Mouse (Mus musculus) hindbrain, embryonic 14.5 days (tissue): ENCODE data around the gene Npffr2. TPM values are rescaled to one million over a fixed set of nuclear protein-coding genes. Genes with fewer than 3 reads are reported as not detected.
A peak's percentile ranks its signal among the peaks of the same experiment; 100 is the strongest.
"Not testable (repeated sequence)": the region's sequence is repeated elsewhere in the genome, so short reads cannot be mapped to it uniquely, and the experiment has no call there.

Experiments used
- ATAC-seq: fragments of 200-750 bp; cut with Nextera tagmentation; 2 replicates; pipeline ENCODE4 v1.8.0; 2017; ENCODE audit warnings: moderate number of reproducible peaks, mild to moderate bottlenecking, moderate TSS enrichment, moderate library complexity; ENCODE audit not compliant: low FRiP score
- DNase-seq: peaks from one replicate; pipeline ENCODE4 v3.0.0-alpha.2; 2015; ENCODE audit warnings: low spot score
- H3K27ac ChIP-seq: fragments of 300-500 bp; sonication (generic); 2 replicates; pipeline ENCODE4 v1.5.1; 2014; ENCODE audit warnings: mild to moderate bottlenecking, moderate library complexity
- H3K27me3 ChIP-seq: fragments of 300-500 bp; sonication (generic); 2 replicates; pipeline ENCODE4 v1.6.1; 2014; ENCODE audit warnings: mild to moderate bottlenecking, low read length, mixed read lengths; ENCODE audit not compliant: control insufficient read depth, insufficient read depth
- H3K36me3 ChIP-seq: fragments of 300-500 bp; sonication (generic); replicated peaks from 2 replicates; pipeline ENCODE4 v1.6.1; 2014; ENCODE audit not compliant: control insufficient read depth, insufficient read depth
- H3K4me1 ChIP-seq: fragments of 300-500 bp; sonication (generic); replicated peaks from 2 replicates; pipeline ENCODE4 v1.6.1; 2014; ENCODE audit warnings: antibody characterized with exemption, low read length, mixed read lengths; ENCODE audit not compliant: control insufficient read depth, insufficient read depth
- H3K4me2 ChIP-seq: fragments of 300-500 bp; sonication (generic); replicated peaks from 2 replicates; pipeline ENCODE4 v1.6.1; 2014; ENCODE audit warnings: mild to moderate bottlenecking, moderate library complexity
- H3K4me3 ChIP-seq: fragments of 300-500 bp; sonication (generic); replicated peaks from 2 replicates; pipeline ENCODE4 v1.5.1; 2014; ENCODE audit warnings: mild to moderate bottlenecking, low read length
- H3K9ac ChIP-seq: fragments of 300-500 bp; sonication (generic); 2 replicates; pipeline ENCODE4 v1.6.1; 2014
- H3K9me3 ChIP-seq: fragments of 300-500 bp; sonication (generic); 2 replicates; pipeline ENCODE4 v1.6.1; 2016; ENCODE audit warnings: low read length; ENCODE audit not compliant: control insufficient read depth
- WGBS: fragments of 180-500 bp; shearing (Covaris S2); extraction: QIAGEN DNeasy Blood & Tissue Kit; methylation state at CpG from one replicate; pipeline ENCODE4 v1.1.7; 2014; 5-methylcytosine and 5-hydroxymethylcytosine counted together
- polyA plus RNA-seq: library from polyadenylated mRNA; unstranded; fragments of >200 nt; fragmentation: Nextera tagmentation; extraction: Ambion mirVana; gene quantifications from 2 replicates; pipeline ENCODE4 v1.2.1, GENCODE M21; 2014

The Npffr2 gene
- polyA plus RNA-seq, 1 experiment from 2014 or later: 0.23 TPM

- no peak overlapping the region for H3K4me3 ChIP-seq
- no peak overlapping the region for H3K27ac ChIP-seq
- H3K9ac ChIP-seq: no peak overlapping the region
- H3K4me1 ChIP-seq: no peaks in the 10 kb centered on the region
- WGBS: 30% methylated on average over 2 of the region's 2 CpGs
- DNase-seq (peak; percentile 84), ATAC-seq (peak; percentile 80)
- H3K4me2 ChIP-seq: no peak overlapping the region
- H3K36me3 ChIP-seq: no peaks in the 10 kb centered on the region
- H3K9me3 ChIP-seq: no peaks in the 10 kb centered on the region
- no peaks in the 10 kb centered on the region for H3K27me3 ChIP-seq
Measured at GRCm38 (mm10) chr5:89543476-89543875, 16.2 kb downstream of the Npffr2 start.

GRCm38 (mm10) chr5:89559118-89559517, 31.9 kb downstream of the Npffr2 start:
- WGBS: 42% methylated on average over 4 of the region's 4 CpGs
- not testable (repeated sequence) for H3K27me3 ChIP-seq, H3K36me3 ChIP-seq, H3K9ac ChIP-seq, H3K9me3 ChIP-seq, H3K4me1 ChIP-seq, H3K4me3 ChIP-seq, ATAC-seq, DNase-seq, H3K4me2 ChIP-seq, H3K27ac ChIP-seq

GRCm38 (mm10) chr5:89561381-89561780, 34.2 kb downstream of the Npffr2 start:
- no peak overlapping the region for H3K27ac ChIP-seq
- H3K9ac ChIP-seq: no peak overlapping the region
- H3K9me3 ChIP-seq: no peaks in the 10 kb centered on the region
- DNase-seq (no peak), ATAC-seq (no peak)
- H3K4me3 ChIP-seq: no peak overlapping the region
- no peaks in the 10 kb centered on the region for H3K27me3 ChIP-seq
- no peaks in the 10 kb centered on the region for H3K36me3 ChIP-seq
- H3K4me1 ChIP-seq: no peaks in the 10 kb centered on the region
- H3K4me2 ChIP-seq: no peak overlapping the region

- H3K27ac ChIP-seq: no peak overlapping the region
- 86% methylated on average over 1 of the region's 1 CpGs for WGBS
- H3K4me1 ChIP-seq: no peaks in the 10 kb centered on the region
- H3K27me3 ChIP-seq: no peaks in the 10 kb centered on the region
- no peaks in the 10 kb centered on the region for H3K9me3 ChIP-seq
- H3K9ac ChIP-seq: no peak overlapping the region
- no peak overlapping the region for H3K4me3 ChIP-seq
- H3K36me3 ChIP-seq: no peaks in the 10 kb centered on the region
- no peak for DNase-seq
- no peak for ATAC-seq
- no peak overlapping the region for H3K4me2 ChIP-seq
Measured at GRCm38 (mm10) chr5:89578678-89579077, 51.4 kb downstream of the Npffr2 start.

GRCm38 (mm10) chr5:89579181-89579580, 52.0 kb downstream of the Npffr2 start:
- Histone ChIP-seq H3K4me1 (no peaks in the 10 kb centered on the region), H3K36me3 (no peaks in the 10 kb centered on the region), H3K9ac (no peak overlapping the region), H3K27ac (no peak overlapping the region), H3K27me3 (no peaks in the 10 kb centered on the region), H3K9me3 (no peaks in the 10 kb centered on the region), H3K4me3 (no peak overlapping the region), H3K4me2 (no peak overlapping the region)
- 85% methylated on average over 1 of the region's 1 CpGs for WGBS
- ATAC-seq (no peak), DNase-seq (no peak)

GRCm38 (mm10) chr5:89581143-89581542, 53.9 kb downstream of the Npffr2 start:
- H3K4me3 ChIP-seq: no peak overlapping the region
- no peak overlapping the region for H3K9ac ChIP-seq
- DNase-seq: peak; percentile 23
- no peak overlapping the region for H3K4me2 ChIP-seq
- no peaks in the 10 kb centered on the region for H3K9me3 ChIP-seq
- H3K27ac ChIP-seq: no peak overlapping the region
- no peaks in the 10 kb centered on the region for H3K4me1 ChIP-seq
- peak; percentile 58; the same call in 1 of the 2 replicates for ATAC-seq
- H3K27me3 ChIP-seq: no peaks in the 10 kb centered on the region
- WGBS: 37% methylated on average over 1 of the region's 1 CpGs
- H3K36me3 ChIP-seq: no peaks in the 10 kb centered on the region

- H3K9ac ChIP-seq: no peak overlapping the region
- H3K4me1 ChIP-seq: no peaks in the 10 kb centered on the region
- H3K4me2 ChIP-seq: no peak overlapping the region
- ATAC-seq: 0 out of 2 replicates have a peak, but pooled peaks have one; percentile 67
- H3K9me3 ChIP-seq: no peaks in the 10 kb centered on the region
- 56% methylated on average over 5 of the region's 5 CpGs for WGBS
- H3K27me3 ChIP-seq: no peaks in the 10 kb centered on the region
- H3K4me3 ChIP-seq: no peak overlapping the region
- DNase-seq: peak; percentile 32
- H3K36me3 ChIP-seq: no peaks in the 10 kb centered on the region
- no peak overlapping the region for H3K27ac ChIP-seq
Measured at GRCm38 (mm10) chr5:89581742-89582366, 54.6 kb downstream of the Npffr2 start.

- H3K4me2 ChIP-seq: no peak overlapping the region
- no peak for ATAC-seq
- WGBS: 87% methylated on average over 3 of the region's 3 CpGs
- H3K4me1 ChIP-seq: no peaks in the 10 kb centered on the region
- no peak overlapping the region for H3K27ac ChIP-seq
- no peaks in the 10 kb centered on the region for H3K9me3 ChIP-seq
- no peaks in the 10 kb centered on the region for H3K36me3 ChIP-seq
- no peak overlapping the region for H3K9ac ChIP-seq
- DNase-seq: no peak
- no peaks in the 10 kb centered on the region for H3K27me3 ChIP-seq
- H3K4me3 ChIP-seq: no peak overlapping the region
Measured at GRCm38 (mm10) chr5:89585021-89585420, 57.8 kb downstream of the Npffr2 start.

- no peak overlapping the region for H3K27ac ChIP-seq
- H3K4me1 ChIP-seq: no peaks in the 10 kb centered on the region
- H3K4me3 ChIP-seq: no peak overlapping the region
- DNase-seq (peak; percentile 6), ATAC-seq (no peak)
- H3K9ac ChIP-seq: no peak overlapping the region
- no peak overlapping the region for H3K4me2 ChIP-seq
- no peaks in the 10 kb centered on the region for H3K9me3 ChIP-seq
- WGBS: 58% methylated on average over 4 of the region's 4 CpGs
- no peaks in the 10 kb centered on the region for H3K36me3 ChIP-seq
- H3K27me3 ChIP-seq: no peaks in the 10 kb centered on the region
Measured at GRCm38 (mm10) chr5:89592301-89592700, 65.1 kb downstream of the Npffr2 start.
